Mouse (Mus musculus) T-helper 17 cell (primary cell): ENCODE data around the gene Nfat5.

ENCODE experiments used
- in situ Hi-C, 2 experiments: fragments of 300-600 bp; cut with MboI, MseI; formaldehyde crosslinking; loops; 1 replicate in 1 of 2; 2 replicates in 1 of 2; pipeline ENCODE4 v1.15.1; 2025; ENCODE audit warnings: high pct_unique_total_duplicates in 2 of 2

Gene Nfat5

DNA sequence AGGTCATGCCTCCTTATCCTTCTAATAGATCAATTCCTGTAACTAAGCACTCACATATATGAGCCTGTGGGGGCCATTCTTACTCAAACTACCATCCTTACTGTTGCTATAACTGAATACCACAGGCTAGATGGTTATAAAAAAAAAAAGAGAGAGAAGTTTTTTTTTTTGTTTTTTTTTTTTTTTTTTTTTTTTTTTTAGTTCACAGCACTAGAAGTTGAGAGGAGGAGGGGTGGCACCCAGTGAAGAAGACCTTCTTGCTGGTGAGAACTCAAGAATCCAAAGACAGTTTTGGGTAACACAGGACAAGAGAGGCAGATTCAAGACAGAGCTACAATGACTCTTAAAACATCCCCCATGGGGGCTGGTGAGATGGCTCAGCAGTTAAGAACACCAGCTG lies 102.1 kb downstream of the Nfat5 start:
- in situ Hi-C loops: no loop called here

DNA sequence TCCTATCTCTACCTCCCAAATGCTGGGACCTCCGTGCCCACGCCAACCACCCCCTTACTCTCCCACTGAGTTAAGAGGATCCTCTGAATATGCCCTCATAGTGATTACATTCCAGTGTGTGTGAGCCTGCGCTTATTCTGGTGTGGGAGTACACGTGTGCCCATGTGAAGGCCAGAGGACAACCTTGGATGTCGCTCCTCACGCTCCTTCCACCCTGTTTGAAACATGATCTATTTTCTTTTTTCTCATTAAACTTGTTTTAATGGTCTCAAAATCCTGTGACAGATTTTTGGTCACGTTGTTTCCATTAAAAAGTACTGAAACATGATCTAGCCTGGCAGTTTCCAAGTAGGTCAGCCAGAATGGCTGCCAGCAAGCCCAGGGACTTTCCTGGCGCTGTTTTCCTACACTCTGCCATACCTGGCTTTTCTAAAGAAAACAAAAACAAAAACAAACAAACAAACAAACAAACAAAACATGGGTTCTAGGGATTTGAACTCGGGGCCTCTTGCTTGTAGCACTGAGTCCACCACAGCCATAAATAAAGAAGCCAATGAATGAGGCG lies 102.9 kb downstream of the Nfat5 start:
- in situ Hi-C loops: no loop called here

DNA sequence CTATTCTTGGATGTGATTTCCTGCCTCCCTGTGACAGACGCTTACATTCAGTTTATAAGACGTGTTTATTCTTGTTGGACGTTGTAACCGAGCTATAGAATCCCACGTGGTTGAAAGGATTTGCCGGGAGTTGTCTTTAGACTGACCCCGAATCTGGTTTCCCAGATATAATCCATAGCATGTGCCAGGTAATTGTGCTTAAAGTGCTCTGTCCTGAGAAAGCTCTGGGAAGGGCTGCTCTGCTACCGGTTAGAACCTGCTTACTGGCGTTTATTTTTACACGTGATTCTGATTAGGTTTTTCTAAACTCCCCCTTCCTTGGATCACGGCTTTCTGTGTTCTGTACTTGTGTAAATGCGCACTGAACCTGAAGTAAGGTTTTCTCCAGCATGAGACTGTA lies 104.4 kb downstream of the Nfat5 start:
- in situ Hi-C loops: no loop called here

DNA sequence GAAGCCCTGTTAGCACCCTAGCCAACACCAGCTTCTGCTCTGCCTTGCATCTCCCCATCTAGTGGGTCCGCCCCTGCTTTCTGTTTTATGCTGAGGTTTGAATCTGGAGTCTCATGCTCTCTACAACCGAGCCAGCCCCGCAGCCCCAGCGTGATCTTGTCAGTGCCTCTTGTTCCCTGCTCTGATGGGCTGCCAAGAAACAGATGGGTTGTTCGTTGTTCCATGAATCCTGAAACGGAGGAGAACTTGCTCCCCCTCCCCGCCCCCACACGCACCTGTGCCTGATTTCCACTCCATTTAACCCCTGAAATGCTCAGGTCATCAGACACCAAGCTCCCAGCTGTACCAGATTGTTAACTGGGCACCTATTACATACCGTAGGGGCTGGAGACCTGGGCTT lies 106.2 kb downstream of the Nfat5 start:
- in situ Hi-C loops: no loop called here

DNA sequence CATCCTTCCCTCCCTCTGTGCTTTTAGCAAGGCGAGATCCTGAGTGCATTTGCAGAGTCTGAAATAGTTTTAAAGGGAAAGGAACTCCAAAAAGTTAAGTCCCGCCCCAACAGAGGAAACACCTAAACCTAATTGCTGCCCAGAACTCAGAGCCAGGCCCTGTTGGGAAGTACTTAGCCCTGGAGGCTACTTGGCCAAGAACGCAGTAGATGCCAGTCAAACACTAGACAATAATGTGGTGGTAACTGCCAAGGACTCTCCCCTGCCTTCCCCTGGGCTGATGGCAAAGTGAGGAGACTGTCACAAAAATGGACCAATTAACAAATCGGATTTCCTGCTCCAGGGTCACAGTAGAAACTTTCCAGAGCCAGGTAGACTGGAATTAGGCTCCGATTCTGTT lies 108.6 kb downstream of the Nfat5 start:
- in situ Hi-C loops: no loop called here

DNA sequence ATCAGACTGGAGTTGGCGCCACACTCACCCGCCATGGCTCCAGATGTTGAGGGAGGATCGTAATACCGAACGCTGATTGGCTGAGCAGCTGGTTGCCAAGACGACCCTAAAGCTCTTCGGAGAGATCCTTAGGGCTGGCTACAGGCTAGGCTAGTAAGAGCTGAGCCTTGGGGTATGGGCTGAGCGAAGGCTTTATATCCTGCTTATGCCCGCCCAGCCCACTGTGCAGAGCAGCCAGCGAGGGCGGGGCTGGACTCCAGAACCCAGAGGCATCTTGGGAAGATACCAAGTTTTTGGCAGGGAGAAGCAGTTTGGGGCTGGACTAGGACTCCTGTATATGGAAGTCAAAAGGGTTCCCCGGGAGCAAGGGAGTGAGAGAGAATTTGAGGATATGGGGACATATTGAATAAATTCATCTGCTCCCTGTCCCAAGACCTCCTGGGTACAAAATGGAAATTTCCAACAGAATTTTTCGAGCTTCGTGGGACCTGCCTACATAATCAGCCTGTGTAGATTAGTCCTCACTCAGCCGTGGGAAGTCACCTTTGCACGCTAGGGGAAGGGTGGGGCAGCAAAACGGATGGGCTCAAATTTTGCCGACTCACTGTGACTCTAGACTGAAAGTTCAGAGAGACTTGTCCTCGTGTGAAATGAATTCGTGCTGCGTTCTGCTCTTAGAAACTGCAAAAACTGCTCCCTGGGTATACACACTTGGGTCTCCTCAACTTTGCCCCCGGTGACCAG lies 109.9 kb downstream of the Nfat5 start, which contains the start of gene Nqo1:
Gene Nqo1 (minus strand): TSS at position 169 of the 744 bp plus-strand sequence.
- in situ Hi-C loops: no loop called here

DNA sequence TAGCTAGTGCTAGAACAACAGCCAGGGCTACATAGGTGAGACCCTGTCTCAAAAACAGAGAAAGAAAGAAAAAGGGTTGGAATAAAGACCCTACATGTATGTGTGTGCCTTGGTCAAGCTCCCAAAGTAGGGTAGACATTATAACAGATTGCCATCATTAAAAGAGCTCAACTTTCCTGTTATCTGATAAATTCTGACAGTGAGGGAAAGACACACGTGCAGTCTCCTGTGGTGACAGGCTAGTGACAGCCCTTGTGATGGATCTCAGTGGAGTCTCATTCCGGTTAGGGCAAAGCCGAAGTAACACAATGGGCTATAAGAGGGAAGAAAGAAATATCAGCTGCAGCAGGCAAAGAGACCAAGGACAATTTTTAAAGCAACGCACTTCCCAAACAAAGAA lies 110.8 kb downstream of the Nfat5 start:
- in situ Hi-C loops: no loop called here

DNA sequence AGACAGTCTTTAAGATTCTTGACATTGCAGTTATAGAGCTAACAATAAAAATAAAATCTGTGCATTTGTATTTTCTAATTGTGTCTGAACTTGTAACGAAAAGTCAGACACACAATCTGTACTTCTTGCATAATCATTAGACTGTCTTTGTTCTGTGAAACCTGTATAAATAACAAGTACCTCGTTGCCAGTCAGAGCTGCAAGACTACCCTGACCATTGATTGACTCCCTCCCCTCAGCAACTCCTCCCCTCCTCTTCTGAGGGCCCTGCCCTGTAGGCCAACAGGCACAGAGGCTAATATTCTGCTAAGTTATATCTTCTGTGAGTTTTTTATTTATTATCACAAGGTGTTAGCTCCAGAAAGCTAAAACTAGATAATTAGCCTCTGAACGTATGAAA lies 112.7 kb downstream of the Nfat5 start:
- in situ Hi-C loops: no loop called here

DNA sequence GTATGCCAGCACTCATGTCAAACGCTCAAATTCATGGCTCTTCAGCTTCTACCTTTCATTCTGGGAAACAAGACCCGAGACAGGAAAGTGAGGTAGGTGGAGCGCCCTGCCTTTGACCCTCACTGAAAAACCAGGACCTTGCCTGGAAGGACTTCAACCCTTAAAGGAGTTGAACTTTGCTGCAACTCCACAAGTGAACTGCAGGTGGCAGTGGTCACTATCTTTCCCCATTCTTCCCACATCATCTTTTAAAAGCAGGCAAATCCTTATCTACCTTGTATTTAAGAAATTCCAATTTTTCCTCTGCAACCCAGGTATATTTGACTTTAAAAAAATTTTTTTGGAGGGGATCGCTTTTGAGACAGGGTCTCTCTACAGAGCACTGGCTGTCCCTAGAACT lies 118.1 kb downstream of the Nfat5 start:
- in situ Hi-C loops: no loop called here

DNA sequence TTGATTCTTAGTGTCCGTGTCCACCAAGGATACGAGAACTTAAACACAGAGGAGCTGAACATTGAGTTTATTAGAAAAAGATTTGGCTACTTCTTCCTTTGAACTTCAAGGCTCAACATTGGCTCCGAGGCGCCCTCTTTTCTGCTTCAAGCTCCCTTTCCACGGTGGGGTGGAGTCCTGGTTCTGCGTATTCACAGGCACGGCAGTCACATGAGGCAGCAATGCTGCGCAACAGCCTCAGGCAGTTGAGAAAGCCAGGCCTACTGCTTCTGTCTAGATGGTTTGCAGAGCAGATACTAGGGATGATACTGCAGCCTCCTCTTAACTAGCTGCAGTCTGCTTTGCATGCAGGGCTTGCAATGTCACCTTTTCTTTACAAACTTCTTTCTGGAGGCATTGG lies 119.3 kb downstream of the Nfat5 start:
- in situ Hi-C loops: no loop called here

DNA sequence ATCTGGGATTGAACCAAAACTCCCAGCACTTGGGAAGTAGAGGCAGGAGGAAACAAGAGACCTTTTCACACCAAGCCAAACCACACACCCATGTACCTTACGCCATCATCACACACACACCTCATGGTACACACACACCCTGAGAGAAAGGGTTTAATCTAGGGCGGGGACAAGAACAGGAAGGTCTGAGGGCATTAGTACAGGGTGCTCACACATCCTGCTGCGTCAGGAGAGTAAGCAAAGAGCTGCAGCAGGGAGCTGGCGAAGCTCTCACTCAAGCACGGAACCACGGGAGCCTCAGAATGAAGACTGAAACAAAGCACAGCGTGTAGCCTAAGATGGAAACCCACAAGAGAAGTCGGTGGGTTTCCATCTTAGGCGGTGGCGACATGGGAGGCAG lies 120.6 kb downstream of the Nfat5 start:
- in situ Hi-C loops: no loop called here

DNA sequence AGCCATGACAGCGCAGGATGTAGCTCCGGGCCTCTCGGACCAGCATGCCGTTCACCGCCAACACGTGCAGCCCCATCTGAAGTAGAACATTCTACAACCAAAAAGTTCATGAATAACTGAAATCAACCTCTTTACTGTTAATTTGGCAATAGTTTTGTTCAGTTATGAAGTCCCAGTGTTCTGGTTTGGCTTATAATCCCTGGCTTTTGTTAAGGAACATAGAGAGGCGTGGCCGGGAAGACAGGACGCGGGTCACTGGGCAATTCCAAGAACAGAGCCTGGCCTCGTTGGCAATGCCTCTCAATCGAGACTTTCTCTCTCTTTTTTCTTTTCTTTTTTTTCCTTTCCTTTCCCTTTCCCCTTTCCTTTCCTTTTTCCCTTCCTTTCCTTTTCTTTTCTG lies 123.7 kb downstream of the Nfat5 start:
- in situ Hi-C loops: no loop called here

DNA sequence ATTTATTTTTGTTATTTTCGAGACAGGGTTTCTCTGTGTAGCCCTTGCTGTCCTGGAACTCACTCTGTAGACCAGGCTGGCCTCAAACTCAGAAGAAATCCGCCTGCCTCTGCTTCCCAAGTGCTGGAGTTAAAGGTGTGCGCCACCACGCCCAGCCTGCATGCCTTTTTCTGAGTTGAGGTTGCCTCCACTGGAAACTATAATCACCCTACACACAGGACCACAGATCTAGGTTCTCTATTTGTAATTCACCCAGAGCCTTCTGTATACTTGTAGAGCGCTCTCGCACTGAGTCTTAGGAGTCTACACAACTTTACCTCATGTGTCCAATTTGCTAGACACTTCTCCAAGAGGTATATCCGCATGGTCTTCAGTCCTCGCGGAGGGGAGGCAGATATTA lies 130.9 kb downstream of the Nfat5 start:
- in situ Hi-C loops: no loop called here

DNA sequence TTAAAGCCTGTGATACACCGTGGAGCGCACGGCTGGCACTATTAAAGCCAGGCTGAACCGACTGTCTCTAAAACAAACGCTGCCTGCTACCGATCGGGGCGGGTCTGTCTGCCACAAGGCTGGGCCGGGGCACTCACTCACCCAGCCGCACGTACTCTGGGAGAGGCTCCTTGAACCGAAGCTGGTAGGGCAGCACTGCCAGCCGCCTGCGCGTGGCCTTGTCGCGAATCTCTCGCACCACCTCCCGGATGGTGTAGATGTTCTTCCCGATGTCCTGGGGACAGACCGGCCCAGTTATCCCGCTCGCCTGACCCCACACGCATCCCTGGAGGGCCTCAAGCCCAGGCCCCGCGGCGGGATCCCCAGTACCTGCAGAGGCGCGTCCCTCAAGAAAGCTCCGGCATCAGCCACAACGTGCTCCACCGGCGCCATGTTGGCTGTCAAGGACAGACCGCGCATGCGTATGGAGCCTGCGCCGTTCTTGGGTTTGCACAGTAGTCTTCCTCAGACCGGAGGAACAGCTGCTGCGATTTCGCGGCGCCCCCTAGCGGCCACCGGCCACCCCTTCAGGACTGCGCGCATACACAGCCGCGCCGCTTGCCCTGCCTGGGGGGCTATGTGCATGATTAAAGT lies 131.4 kb downstream of the Nfat5 start, which contains the start of gene Nob1:
Gene Nob1 (minus strand): TSS at position 455 of the 633 bp plus-strand sequence.
- in situ Hi-C loops: no loop called here

DNA sequence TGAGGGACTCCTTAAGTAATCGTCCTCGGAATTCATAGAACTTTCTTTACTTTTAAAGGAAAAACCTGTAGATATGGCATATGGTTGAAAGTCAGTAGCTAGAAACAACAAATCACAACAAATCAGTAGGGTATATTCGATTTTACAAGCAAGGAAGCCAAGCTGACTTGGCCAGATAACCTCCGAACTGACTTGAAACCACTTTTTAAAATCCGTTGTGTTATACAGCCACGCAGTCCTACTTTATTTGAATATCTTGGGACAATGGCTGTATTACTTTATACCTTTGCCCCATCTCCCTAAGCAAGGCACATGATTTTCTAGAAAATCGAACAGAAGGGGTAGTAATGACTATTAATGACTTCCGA lies 131.9 kb downstream of the Nfat5 start:
- in situ Hi-C loops: no loop called here
